Mouse (Mus musculus): Measurements from ENCODE around the gene Atf7. TPM values are rescaled to one million over a fixed set of nuclear protein-coding genes. Genes with fewer than 3 reads are reported as not detected.

Gene Atf7
- total and polyA plus RNA-seq, 2 experiments from 2014 or later = 13.5 to 15.0 TPM

DNA sequence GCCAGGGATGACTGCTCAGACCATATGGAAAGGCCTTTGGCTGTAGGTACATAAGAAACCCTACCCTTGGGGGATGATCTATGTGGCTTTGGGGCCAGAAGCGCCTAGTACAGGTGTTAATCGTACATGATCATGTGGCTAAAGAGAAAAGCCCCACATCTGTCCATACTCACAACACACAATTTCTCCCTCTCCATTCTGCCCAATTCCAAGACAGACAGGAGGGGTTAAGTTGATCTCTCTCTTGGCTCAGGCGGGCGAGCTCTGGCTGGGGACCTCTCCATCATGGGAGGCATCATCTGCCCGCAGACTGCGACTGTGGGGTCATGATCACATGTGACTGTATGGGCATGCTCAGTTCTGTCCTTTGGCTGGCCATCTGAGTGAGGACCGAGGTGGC lies 91.3 kb downstream of the Atf7 start:
- no peaks in the 10 kb centered on the region for H3K9me3 ChIP-seq (ENCODE audit: low read length)
- peaks cover 63% of the 10 kb centered on the region for H3K36me3 ChIP-seq (ENCODE audit: insufficient read depth, low read length)
- H3K4me1 ChIP-seq (ENCODE audit: insufficient read depth, low read length) = no peaks in the 10 kb centered on the region
- H3K9ac ChIP-seq (replicated peaks; ENCODE audit: low read length) = no peak overlapping the region
- H3K4me3 ChIP-seq (ENCODE audit: low read length) = no peak overlapping the region
- WGBS = 93% methylated on average over 7 of the region's 7 CpGs
- TF ChIP-seq CTCF (IDR thresholded peaks at IDR 0.05; ENCODE audit: low read depth) = no peak
- no peak for DNase-seq (ENCODE audit: low spot score)
- H3K27me3 ChIP-seq (ENCODE audit: insufficient read depth, low read length) = no peaks in the 10 kb centered on the region
- no peak overlapping the region for H3K27ac ChIP-seq
- H3K4me2 ChIP-seq (ENCODE audit: low read depth, low read length) = no peak overlapping the region
- no peak for ATAC-seq

GRCm38 (mm10) chr15:102532106-102532900 lies 93.0 kb downstream of the Atf7 start:
- Histone ChIP-seq H3K4me2 (ENCODE audit: low read depth, low read length) (no peak overlapping the region), H3K27ac (0 out of 2 replicates have a peak overlapping the region, but pooled peaks have one; percentile 32), H3K36me3 (ENCODE audit: insufficient read depth, low read length) (peaks cover 74% of the 10 kb centered on the region), H3K4me1 (ENCODE audit: insufficient read depth, low read length) (no peaks in the 10 kb centered on the region), H3K27me3 (ENCODE audit: insufficient read depth, low read length) (no peaks in the 10 kb centered on the region), H3K4me3 (ENCODE audit: low read length) (no peak overlapping the region), H3K9me3 (ENCODE audit: low read length) (no peaks in the 10 kb centered on the region), H3K9ac (replicated peaks; ENCODE audit: low read length) (no peak overlapping the region)
- ATAC-seq (no peak), DNase-seq (ENCODE audit: low spot score) (no peak)
- no peak for TF ChIP-seq CTCF (IDR thresholded peaks at IDR 0.05; ENCODE audit: low read depth)
- 73% methylated on average over 3 of the region's 3 CpGs for WGBS

DNA sequence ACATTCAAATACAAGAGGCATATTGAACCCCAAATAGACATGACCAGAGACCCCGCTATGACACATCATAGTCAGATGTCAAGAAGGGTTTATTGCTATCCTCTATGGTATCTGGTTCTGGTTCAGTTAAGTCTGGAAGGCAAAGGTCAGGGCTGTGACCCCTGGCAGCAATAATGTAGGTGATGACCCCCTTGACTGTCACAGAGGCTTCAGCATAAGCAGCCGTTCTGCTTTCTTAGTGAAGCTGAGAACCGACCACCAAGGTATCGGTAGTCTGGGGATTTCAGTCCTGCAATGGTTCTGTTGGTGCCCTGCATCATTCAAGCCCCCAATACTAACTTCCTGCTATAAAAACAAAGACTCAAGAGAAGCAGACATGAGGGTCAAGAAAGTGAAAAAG lies 93.7 kb downstream of the Atf7 start:
- H3K4me2 ChIP-seq (ENCODE audit: low read depth, low read length) = no peak overlapping the region
- H3K27ac ChIP-seq = no peak overlapping the region
- DNase-seq (ENCODE audit: low spot score) (no peak), ATAC-seq (no peak)
- H3K4me3 ChIP-seq (ENCODE audit: low read length) = no peak overlapping the region
- TF ChIP-seq CTCF (IDR thresholded peaks at IDR 0.05; ENCODE audit: low read depth) = no peak
- H3K36me3 ChIP-seq (ENCODE audit: insufficient read depth, low read length) = peaks cover 69% of the 10 kb centered on the region
- H3K4me1 ChIP-seq (ENCODE audit: insufficient read depth, low read length) = no peaks in the 10 kb centered on the region
- no peaks in the 10 kb centered on the region for H3K27me3 ChIP-seq (ENCODE audit: insufficient read depth, low read length)
- no peak overlapping the region for H3K9ac ChIP-seq (replicated peaks; ENCODE audit: low read length)
- no peaks in the 10 kb centered on the region for H3K9me3 ChIP-seq (ENCODE audit: low read length)
- WGBS = 82% methylated on average over 4 of the region's 4 CpGs

- Histone ChIP-seq H3K27ac (no peak overlapping the region), H3K9me3 (ENCODE audit: low read length) (no peaks in the 10 kb centered on the region), H3K36me3 (ENCODE audit: insufficient read depth, low read length) (peaks cover 62% of the 10 kb centered on the region), H3K9ac (replicated peaks; ENCODE audit: low read length) (no peak overlapping the region), H3K4me1 (ENCODE audit: insufficient read depth, low read length) (no peaks in the 10 kb centered on the region), H3K4me2 (ENCODE audit: low read depth, low read length) (no peak overlapping the region), H3K4me3 (ENCODE audit: low read length) (no peak overlapping the region), H3K27me3 (ENCODE audit: insufficient read depth, low read length) (no peaks in the 10 kb centered on the region)
- 78% methylated on average over 4 of the region's 4 CpGs for WGBS
- DNase-seq (ENCODE audit: low spot score) = no peak
- TF ChIP-seq CTCF (IDR thresholded peaks at IDR 0.05; ENCODE audit: low read depth) = no peak
- ATAC-seq = no peak
These were observed 94.7 kb downstream of the Atf7 start for GRCm38 (mm10) chr15:102530566-102530965.

GRCm38 (mm10) chr15:102528396-102528795 lies 96.9 kb downstream of the Atf7 start:
- H3K36me3 ChIP-seq (ENCODE audit: insufficient read depth, low read length) = peaks cover 52% of the 10 kb centered on the region
- no peak for ATAC-seq

GRCm38 (mm10) chr15:102527936-102528335 lies 97.3 kb downstream of the Atf7 start:
- 81% methylated on average over 3 of the region's 3 CpGs for WGBS
- Histone ChIP-seq H3K9ac (replicated peaks; ENCODE audit: low read length) (no peak overlapping the region), H3K4me2 (ENCODE audit: low read depth, low read length) (no peak overlapping the region), H3K36me3 (ENCODE audit: insufficient read depth, low read length) (peaks cover 47% of the 10 kb centered on the region), H3K27ac (no peak overlapping the region), H3K4me3 (ENCODE audit: low read length) (no peak overlapping the region), H3K4me1 (ENCODE audit: insufficient read depth, low read length) (no peaks in the 10 kb centered on the region), H3K27me3 (ENCODE audit: insufficient read depth, low read length) (no peaks in the 10 kb centered on the region), H3K9me3 (ENCODE audit: low read length) (no peaks in the 10 kb centered on the region)
- peak; percentile 53 for TF ChIP-seq CTCF (IDR thresholded peaks at IDR 0.05; ENCODE audit: low read depth)
- ATAC-seq (no peak), DNase-seq (ENCODE audit: low spot score) (no peak)

More at GRCm38 (mm10) chr15:102528396-102528795, 96.9 kb downstream of the Atf7 start:
- Histone ChIP-seq H3K4me2 (ENCODE audit: low read depth, low read length) (no peak overlapping the region), H3K9ac (replicated peaks; ENCODE audit: low read length) (no peak overlapping the region), H3K4me1 (ENCODE audit: insufficient read depth, low read length) (no peaks in the 10 kb centered on the region), H3K27me3 (ENCODE audit: insufficient read depth, low read length) (no peaks in the 10 kb centered on the region), H3K9me3 (ENCODE audit: low read length) (no peaks in the 10 kb centered on the region), H3K4me3 (ENCODE audit: low read length) (no peak overlapping the region), H3K27ac (no peak overlapping the region)
- no peak for DNase-seq (ENCODE audit: low spot score)
- TF ChIP-seq CTCF (IDR thresholded peaks at IDR 0.05; ENCODE audit: low read depth) = no peak
- 96% methylated on average over 1 of the region's 1 CpGs for WGBS
